Mouse (Mus musculus): ENCODE data around the gene Enox1.
"Not testable (repeated sequence)": the region's sequence is repeated elsewhere in the genome, so short reads cannot be mapped to it uniquely, and the experiment has no call there.

Enox1 gene

DNA sequence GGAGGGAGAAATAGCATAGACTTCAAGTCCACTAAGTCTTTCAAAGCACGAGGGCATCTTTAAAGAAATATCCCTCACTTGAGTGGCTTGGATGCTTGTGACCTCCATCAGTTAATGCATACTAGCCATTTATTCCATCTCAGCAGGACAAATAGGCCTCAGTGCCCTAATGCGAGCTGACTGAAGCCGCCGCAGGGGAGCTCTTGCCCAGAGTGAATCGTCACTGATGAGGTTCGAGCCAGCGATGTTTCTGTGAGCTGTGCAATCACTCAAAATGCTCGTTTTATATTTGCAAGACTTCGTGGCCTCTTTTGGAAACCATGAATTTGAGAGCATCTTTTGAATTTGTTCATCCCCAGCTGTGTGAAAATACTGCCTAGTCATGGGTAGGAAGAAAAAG is 372.6 kb downstream of the Enox1 start:
- no peak for DNase-seq

GRCm38 (mm10) chr14:77529621-77530020 is 373.1 kb downstream of the Enox1 start:
- DNase-seq, result no peak

DNA sequence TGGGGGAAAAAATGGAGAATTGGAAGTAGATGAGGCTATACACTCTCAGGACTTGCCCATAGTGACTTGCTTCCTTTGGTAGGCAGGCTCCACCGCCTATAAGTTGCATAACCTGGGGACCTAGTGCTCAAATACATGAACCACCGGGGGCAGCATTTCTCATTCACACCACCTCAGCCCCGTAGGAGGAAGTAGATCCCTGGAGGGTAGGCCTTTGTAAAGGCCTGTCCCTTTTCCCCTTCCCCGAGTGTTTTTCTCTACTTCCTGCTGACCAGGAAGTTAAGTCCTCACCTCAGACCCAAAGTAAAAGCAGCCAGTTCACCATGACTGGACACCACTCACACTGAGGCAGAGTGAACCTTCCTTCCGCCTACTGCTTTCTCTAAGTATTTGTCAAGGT is 377.1 kb downstream of the Enox1 start:
- peak; percentile 29 for DNase-seq

DNA sequence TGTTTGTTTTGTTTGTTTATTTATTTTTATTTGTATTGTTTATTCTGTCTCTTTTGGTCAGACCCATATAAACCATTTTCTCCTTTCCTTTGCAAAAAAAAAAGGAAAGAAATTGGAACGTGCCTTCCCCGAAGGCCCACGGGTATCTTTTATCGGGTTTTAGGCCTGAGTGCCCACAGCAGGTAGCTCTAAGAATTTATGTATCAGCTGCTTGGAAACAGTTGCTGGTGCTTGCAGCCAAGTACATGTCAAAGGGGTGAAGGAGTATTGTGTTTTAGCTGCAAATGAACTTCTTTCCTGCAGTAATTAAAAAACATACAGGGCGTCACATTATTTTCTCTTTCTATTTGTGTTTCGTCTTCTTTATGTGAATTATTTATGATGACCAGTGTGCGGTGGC is 377.6 kb downstream of the Enox1 start:
- DNase-seq, result no peak

GRCm38 (mm10) chr14:77536592-77536991 is 380.0 kb downstream of the Enox1 start:
- DNase-seq, result no peak

- DNase-seq, result not testable (repeated sequence)
Observed at GRCm38 (mm10) chr14:77539563-77539962, 383.0 kb downstream of the Enox1 start.

DNA sequence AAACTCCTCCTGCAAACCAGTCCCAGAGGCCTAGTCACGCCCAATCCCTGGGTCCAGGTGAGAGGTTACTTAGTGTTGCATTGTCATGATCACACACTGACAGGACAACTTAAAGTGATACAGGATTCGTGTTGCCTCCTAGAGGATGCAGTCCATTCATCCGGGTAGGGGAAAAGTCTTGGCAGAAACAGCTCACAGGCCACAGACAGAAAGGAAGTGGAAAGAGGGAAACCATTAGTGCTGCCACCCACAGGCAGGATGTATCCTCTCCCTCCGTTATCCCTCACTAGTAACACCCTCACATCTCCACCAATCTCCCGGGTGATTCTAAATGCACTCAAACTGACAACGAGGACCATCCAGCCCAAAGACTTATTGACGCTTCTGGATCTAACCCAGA is 385.4 kb downstream of the Enox1 start:
- DNase-seq, result no peak

GRCm38 (mm10) chr14:77546531-77547274 is 390.1 kb downstream of the Enox1 start:
- no peak for DNase-seq

- DNase-seq, result no peak
Observed at GRCm38 (mm10) chr14:77547351-77547750, 390.8 kb downstream of the Enox1 start.

GRCm38 (mm10) chr14:77548963-77549362 is 392.4 kb downstream of the Enox1 start:
- DNase-seq, result no peak

DNA sequence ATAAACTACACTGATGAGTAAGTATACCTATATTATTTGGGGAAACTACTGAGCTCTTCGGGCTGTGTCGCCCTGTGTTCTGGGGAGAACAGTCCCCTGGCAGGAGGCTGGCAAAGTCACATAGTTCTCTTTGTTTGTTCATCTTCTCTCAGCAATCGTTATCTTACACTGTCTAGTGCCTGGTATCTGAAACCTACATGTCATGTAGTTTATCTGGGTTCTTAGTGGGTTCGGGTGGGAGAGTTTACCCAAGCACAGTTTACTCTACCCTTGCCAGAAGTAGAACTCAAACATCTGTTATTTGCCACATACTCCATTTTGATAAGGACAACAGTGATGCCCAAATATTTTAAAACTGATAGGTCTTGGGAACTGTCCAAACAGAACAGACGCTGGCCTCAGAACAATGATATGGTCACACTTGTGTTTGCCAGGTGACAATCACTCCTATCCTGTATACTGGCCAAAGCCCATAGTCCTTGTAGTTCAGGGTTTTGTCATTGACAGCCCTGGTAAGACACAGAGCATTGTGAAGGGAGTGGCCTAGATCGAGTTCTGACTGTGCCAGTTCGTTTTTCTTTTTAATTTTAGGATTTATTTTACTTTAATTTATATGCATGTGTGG is 401.0 kb downstream of the Enox1 start:
- DNase-seq, result no peak

- no peak for DNase-seq
Observed at GRCm38 (mm10) chr14:77558910-77559309, 402.3 kb downstream of the Enox1 start.

DNA sequence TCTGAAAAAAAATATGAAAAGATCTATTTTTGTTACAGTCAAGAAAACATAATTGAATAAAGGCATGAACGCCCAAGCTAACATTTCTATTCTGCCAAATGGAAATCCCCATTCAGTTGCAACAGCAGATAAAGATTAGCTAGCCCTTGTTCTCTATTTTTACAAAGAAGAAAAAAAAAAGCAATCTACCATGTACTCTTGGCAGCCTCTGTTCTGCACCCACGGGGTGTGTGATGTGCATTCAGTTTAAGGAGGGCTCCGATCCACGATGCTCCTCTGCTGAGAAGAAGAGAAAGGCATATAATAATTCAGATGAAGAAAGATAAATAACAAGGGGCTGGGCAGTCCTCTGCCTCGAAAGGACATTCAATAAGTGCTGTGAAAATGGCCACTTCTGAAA is 403.2 kb downstream of the Enox1 start:
- no peak for DNase-seq

DNA sequence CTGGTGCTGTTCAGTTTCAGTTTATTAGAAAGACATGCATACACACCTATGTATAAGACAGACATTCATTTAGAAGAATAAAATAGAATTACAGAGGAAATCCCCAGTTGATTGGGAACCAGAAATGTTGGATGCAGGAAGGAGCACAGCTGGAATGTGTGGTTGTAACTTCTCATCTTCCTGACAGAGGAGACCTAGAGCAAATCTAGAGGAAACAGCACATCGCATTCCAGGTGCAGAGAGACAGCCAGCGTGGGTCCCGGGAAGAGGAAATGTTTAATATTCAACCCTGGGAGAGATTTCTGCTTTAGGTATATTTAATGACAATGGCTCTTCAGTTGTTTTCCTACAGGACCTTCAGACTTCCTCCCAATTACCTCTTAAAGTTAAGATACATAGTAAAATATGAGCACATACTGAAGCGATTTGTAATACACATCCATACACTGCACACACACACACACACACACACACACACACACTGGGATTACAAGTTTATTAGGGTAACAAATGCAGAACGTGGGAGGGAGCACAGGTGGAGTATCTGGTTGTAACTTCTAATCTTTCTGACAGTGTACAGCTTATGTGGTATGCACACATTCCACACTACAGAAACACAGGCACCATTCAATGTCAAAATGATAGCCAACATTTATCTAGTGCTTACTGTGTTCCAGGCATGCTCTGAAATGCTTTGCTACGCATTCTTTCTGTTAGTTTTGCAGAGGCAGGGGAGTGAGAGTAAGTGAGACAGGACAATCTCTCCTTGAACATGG is 405.4 kb downstream of the Enox1 start:
- DNase-seq, result no peak

GRCm38 (mm10) chr14:77563922-77564321 is 407.4 kb downstream of the Enox1 start:
- no peak for DNase-seq

- DNase-seq, result no peak
Observed at GRCm38 (mm10) chr14:77567120-77567519, 410.6 kb downstream of the Enox1 start.

DNA sequence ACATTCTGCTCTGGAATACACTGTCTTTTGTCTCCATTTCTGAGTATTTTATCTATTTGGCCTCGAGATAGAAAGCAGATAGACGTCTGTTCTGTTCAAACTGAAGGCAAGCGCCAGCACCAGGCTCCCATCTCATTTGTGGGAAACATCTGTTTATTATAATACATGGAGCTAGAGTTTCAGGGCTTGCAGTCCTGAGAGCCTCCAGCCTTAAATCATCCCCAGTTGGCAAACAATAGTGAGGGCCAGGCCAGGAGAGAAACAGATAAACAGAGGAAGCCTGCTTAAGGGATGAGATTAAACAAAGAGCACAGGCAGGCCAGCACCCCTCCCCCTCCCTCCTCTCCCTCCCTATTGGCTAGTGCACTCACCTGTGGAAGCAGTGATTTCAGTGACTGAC is 417.9 kb downstream of the Enox1 start:
- no peak for DNase-seq

- DNase-seq, result no peak
Observed at GRCm38 (mm10) chr14:77576411-77576810, 419.8 kb downstream of the Enox1 start.

DNA sequence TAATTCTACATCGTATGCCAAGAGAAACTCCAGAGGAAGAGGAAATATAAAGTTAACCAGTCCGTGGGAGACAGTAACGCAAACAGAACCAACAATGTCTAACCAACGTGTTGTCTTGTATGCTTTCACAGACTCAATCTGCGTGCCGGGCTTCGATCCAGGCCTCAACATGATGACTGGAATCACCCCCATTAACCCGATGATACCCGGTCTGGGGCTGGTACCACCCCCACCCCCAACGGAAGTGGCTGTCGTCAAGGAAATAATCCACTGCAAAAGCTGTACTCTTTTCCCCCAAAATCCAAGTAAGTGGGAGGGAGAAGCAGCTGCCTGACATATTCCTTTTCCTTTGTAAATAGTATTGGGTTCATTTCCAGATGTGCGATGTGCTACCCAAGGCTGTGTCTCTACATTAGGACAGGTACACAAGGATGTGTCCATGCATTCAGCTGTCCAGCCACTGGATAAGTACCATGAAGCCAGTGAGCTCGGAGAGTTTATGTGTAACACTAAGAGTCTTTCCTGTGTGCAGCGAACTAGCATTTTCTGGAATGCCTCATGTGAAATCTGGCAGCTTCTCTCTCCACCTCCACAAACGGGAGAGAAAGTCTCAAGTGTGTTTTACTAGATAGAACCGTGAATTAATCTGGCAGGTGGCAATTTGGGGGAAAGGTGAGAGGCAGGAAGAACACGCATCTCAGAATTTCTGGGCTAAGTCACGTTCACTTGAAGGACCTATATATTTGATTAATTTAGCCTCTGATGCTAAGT is 421.1 kb downstream of the Enox1 start:
- no peak for DNase-seq

DNA sequence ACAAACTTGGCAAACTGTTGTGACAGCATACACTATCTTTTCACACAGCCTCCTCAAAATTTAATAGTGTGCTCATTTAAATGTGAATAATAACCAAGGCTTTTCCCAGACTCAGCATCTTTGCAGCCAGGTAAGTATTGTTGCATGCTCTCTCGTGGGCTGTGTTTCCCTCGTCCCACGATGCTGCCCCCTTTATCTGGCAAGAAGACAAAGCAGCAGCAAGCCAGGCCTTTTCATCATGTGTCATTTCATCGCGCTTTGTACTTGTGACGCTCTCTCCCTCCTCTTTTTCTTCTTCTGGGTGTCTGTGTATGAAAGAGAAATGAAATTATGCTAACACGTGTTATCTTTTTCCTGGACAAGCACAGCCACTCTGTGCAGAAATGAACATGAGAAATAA is 421.8 kb downstream of the Enox1 start:
- no peak for DNase-seq

GRCm38 (mm10) chr14:77580106-77580936 is 423.8 kb downstream of the Enox1 start:
- peak; percentile 47 for DNase-seq

- DNase-seq, result no peak
Observed at GRCm38 (mm10) chr14:77580937-77581270, 424.3 kb downstream of the Enox1 start.
